Mouse (Mus musculus) cerebellum, adult 2 months (tissue): Measurements from ENCODE around the gene Nlrx1. TPM values are rescaled to one million over a fixed set of nuclear protein-coding genes. Genes with fewer than 3 reads are reported as not detected.

Experiments
- DNase-seq, 2 experiments: peaks; one replicate each; pipeline ENCODE4 v3.0.0; 2021
- H3K27ac ChIP-seq: fragments of 200-500 bp; 2 replicates; pipeline ENCODE4 v1.5.1; 2012; ENCODE audit warnings: low read length, control low read depth, inconsistent platforms; ENCODE audit not compliant: insufficient read depth
- H3K27me3 ChIP-seq: fragments of 200-500 bp; 2 replicates; pipeline ENCODE4 v1.6.1; 2012; ENCODE audit warnings: inconsistent platforms, mild to moderate bottlenecking, low read length, moderate library complexity; ENCODE audit not compliant: control insufficient read depth, insufficient read depth
- H3K4me1 ChIP-seq: fragments of 200-500 bp; 2 replicates; pipeline ENCODE4 v1.6.1; 2011; ENCODE audit warnings: low read length; ENCODE audit not compliant: control insufficient read depth, insufficient read depth
- H3K4me3 ChIP-seq: fragments of 200-500 bp; replicated peaks from 2 replicates; pipeline ENCODE3; 2011; ENCODE audit warnings: mild to moderate bottlenecking, low read depth, low read length, control low read depth; ENCODE audit not compliant: insufficient read depth
- CTCF ChIP-seq: fragments of 200-500 bp; IDR thresholded peaks from 2 replicates; pipeline ENCODE4 v1.5.1; 2011; ENCODE audit warnings: low read depth, mild to moderate bottlenecking, control low read depth, low read length, moderate library complexity, borderline replicate concordance; ENCODE audit not compliant: insufficient read depth
- POLR2A ChIP-seq: fragments of 200-500 bp; IDR thresholded peaks from 2 replicates; pipeline ENCODE4 v1.6.1; 2011; ENCODE audit warnings: low read length, control low read depth, borderline replicate concordance; ENCODE audit not compliant: insufficient read depth
- WGBS: fragments of 180-500 bp; shearing (Covaris S2); methylation state at CpG from one replicate; pipeline ENCODE4 v1.1.7; 2018; 5-methylcytosine and 5-hydroxymethylcytosine counted together
- polyA plus RNA-seq: library from polyadenylated mRNA; depleted of rRNA; stranded (reverse); fragments of >200 nt; gene quantifications from 2 replicates; pipeline ENCODE4 v1.2.3, GENCODE M21; 2012; rRNA removed

Nlrx1 gene
- 7.9 and 9.9 TPM in 2 replicates for polyA plus RNA-seq

- TF ChIP-seq POLR2A (no peak), CTCF (no peak)
- Histone ChIP-seq H3K27ac (peak within 1 kb of the TSS; percentile 27), H3K4me1 (0 out of 2 replicates have a peak, but pooled peaks cover 2% of the 10 kb centered on the region), H3K4me3 (peak within 1 kb of the TSS; percentile 47), H3K27me3 (no peaks in the 10 kb centered on the region)
- WGBS: 82% methylated on average over 6 of the region's 6 CpGs
- DNase-seq: no peak
Measured at GRCm38 (mm10) chr9:44268432-44268831, at the start of gene Nlrx1. Gene Nlrx1, minus strand, starts transcription at chr9:44268599.

GRCm38 (mm10) chr9:44317452-44317851 lies 49.1 kb upstream of the Nlrx1 start:
- no peaks in the 10 kb centered on the region for H3K27me3 ChIP-seq
- peaks cover 23% of the 10 kb centered on the region for H3K4me1 ChIP-seq
- no peak for DNase-seq
- H3K4me3 ChIP-seq: peak overlapping the region; percentile 11
- WGBS: 45% methylated on average over 4 of the region's 4 CpGs
- H3K27ac ChIP-seq: no peak overlapping the region
- TF ChIP-seq POLR2A (no peak), CTCF (no peak)

DNA sequence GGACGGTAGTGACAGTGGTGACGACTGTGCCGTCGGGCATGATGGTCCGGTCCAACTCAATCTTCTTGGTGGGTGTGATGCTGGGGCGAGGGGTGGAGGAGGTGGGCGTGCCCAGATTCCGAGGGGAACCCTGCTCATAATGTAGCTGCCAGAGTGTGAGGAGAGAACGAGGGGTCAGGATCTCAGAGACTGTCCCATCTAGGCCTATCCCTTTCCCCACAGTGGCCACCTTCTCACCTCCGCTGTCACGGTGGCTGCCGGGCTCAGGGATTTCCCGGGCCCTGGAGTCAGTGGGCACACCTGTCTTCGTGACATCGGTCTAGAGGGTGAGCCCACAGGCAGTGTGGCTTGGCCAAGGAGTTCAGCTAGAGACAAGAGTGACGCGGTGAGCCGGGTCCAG lies 46.5 kb upstream of the Nlrx1 start:
- H3K4me1 ChIP-seq: peaks cover 23% of the 10 kb centered on the region
- H3K4me3 ChIP-seq: no peak overlapping the region
- WGBS: 91% methylated on average over 18 of the region's 18 CpGs
- no peaks in the 10 kb centered on the region for H3K27me3 ChIP-seq
- no peak for DNase-seq
- no peak overlapping the region for H3K27ac ChIP-seq
- no peak for TF ChIP-seq POLR2A
- TF ChIP-seq CTCF: no peak

GRCm38 (mm10) chr9:44314257-44314547 lies 45.8 kb upstream of the Nlrx1 start:
- Histone ChIP-seq H3K4me1 (peaks cover 23% of the 10 kb centered on the region), H3K27ac (no peak overlapping the region), H3K4me3 (no peak overlapping the region), H3K27me3 (no peaks in the 10 kb centered on the region)
- TF ChIP-seq POLR2A (no peak), CTCF (no peak)
- WGBS: 49% methylated on average over 4 of the region's 4 CpGs
- no peak for DNase-seq

DNA sequence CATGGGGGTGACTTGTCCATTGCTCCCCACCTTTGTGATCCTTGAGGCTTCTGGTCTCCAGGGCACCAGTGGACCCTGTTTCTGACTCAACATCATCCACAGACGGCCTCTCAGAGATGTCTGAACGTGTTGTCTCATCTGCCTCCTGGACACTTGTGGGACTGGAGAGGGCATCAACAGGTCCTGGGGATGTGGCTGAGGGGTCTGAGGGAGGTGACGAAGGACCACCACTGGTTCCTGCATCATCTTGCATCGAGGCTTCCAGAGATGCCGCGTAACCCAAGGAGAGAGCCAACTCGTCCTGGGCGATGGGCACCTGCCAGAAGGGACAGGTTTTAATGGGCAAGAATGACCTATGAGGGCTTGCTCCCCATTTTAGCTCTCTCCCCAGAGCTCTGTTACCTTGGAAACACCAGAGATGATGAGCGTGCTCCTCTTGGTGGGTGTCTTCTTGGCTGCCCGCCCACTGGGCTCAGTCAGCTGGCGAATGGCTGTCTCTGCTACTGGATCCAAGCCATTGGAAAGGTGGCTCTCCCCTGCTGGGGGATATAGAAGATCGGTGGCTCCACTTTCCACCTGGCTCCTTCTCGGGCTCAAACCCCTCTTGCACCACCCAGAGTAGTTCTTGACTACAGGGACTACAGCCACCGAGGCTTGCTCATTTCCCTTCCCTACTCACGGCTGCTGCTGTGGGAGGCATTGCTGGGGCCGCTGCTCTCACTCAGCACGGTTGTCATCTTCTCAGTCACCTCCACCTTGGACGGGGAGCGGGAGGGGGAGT lies 45.3 kb upstream of the Nlrx1 start:
- Histone ChIP-seq H3K27ac (no peak overlapping the region), H3K4me3 (no peak overlapping the region), H3K27me3 (no peaks in the 10 kb centered on the region), H3K4me1 (peaks cover 23% of the 10 kb centered on the region)
- peak; percentile 60 to 65 for DNase-seq
- TF ChIP-seq POLR2A (no peak), CTCF (no peak)
- WGBS: 13% methylated on average over 19 of the region's 19 CpGs

DNA sequence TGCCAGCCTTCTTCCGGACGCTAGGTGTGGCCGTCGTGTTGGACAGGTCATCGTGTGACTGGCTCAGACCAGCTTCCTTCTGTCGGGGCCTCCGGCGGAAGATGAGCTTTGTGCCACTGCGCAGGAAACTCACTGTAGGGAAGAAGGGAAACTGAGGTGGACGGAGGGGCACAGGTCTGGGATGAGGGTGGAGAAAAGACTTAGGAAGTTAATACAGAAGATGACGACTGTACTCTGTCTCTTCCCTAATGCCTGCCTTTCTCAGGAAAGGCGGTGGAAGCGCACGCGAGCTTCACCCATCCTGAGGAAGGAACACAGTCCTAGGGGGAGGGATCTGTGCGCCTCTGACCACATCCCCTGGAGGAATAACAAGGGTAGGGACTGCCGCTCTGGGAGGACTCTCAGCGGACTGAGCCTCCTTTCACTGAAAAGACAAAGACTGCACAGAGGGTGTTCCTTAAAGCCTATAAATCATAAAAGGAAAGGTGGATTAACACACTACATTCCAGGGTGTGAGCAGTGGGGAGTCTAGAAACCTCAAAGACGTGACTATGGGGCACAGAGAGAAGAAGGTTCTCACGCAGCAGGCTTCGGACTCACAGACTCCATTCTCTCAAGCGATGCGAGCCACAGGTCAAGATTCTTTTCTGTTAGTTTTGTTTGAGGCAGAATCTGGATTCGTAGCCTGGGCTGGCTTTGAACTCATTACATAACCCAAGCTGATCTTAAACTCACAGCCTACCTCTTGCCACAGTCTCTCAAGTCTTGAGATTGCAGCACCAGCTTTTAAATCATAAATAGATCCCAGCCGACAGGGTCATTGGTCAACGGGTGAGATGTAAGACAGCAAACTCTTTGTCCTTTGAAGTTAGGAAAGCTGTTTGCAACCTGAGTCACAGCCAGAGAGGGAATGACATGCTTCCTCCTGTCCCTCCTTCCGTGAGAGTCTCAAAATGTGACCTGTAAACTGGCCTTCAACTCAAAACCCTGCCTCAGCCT lies 43.0 kb upstream of the Nlrx1 start:
- no peaks in the 10 kb centered on the region for H3K27me3 ChIP-seq
- no peak overlapping the region for H3K4me3 ChIP-seq
- DNase-seq: no peak
- 50% methylated on average over 27 of the region's 27 CpGs for WGBS
- H3K27ac ChIP-seq: no peak overlapping the region
- peaks cover 12% of the 10 kb centered on the region for H3K4me1 ChIP-seq
- no peak for TF ChIP-seq POLR2A
- no peak for TF ChIP-seq CTCF

GRCm38 (mm10) chr9:44310750-44311135 lies 42.3 kb upstream of the Nlrx1 start:
- peaks cover 12% of the 10 kb centered on the region for H3K4me1 ChIP-seq
- 51% methylated on average over 10 of the region's 10 CpGs for WGBS
- no peak for DNase-seq
- TF ChIP-seq CTCF: no peak
- TF ChIP-seq POLR2A: no peak
- H3K27ac ChIP-seq: no peak overlapping the region
- no peaks in the 10 kb centered on the region for H3K27me3 ChIP-seq
- no peak overlapping the region for H3K4me3 ChIP-seq

DNA sequence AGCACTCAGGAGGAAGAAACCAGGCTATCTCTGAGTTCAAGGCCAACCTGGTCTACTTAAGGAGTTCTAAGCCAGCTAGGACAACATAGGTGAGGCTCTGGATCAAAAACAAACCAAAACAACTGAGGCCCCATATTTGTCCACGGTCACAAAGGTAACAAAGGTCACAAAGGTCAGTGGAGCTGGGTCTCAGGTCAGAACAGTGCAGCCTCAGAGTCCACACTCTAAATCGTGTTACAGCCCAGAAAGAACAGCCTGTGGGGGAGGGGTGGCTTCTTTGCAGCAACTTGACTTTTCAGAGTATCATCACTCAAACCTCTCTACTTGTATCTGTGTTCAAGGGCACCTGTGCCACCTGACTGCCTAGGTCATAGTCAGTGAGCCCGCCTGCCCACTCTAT lies 41.4 kb upstream of the Nlrx1 start:
- no peak overlapping the region for H3K27ac ChIP-seq
- H3K27me3 ChIP-seq: no peaks in the 10 kb centered on the region
- H3K4me3 ChIP-seq: no peak overlapping the region
- DNase-seq: no peak
- H3K4me1 ChIP-seq: peaks cover 11% of the 10 kb centered on the region
- 59% methylated on average over 3 of the region's 3 CpGs for WGBS
- no peak for TF ChIP-seq POLR2A
- TF ChIP-seq CTCF: no peak
